8 mouse cellular contexts compared by ENCODE assay signal in genomic region chr12:101957942-101958544, GRCm38 (mm10). TPM values are rescaled to one million over a fixed set of nuclear protein-coding genes. Genes with fewer than 3 reads are reported as not detected.
DNase-seq lines count a peak whose midpoint lies in the region; ATAC-seq lines count a peak whose summit lies in the region.

Atxn3 (minus strand) TSS chr12:101958246.

- no peaks in the 10 kb centered on the region for H3K36me3 ChIP-seq in heart, embryonic 14.5 days (ENCODE audit: control insufficient read depth, insufficient read depth, low read length)
- no peaks in the 10 kb centered on the region for H3K36me3 ChIP-seq in liver, embryonic 13.5 days
- H3K36me3 ChIP-seq in stomach, embryonic 16.5 days (ENCODE audit: control insufficient read depth, insufficient read depth, low read length): no peaks in the 10 kb centered on the region

- no peaks in the 10 kb centered on the region for H3K27me3 ChIP-seq in heart, embryonic 14.5 days (ENCODE audit: control insufficient read depth, insufficient read depth, low read length)
- no peaks in the 10 kb centered on the region for H3K27me3 ChIP-seq in liver, embryonic 13.5 days
- H3K27me3 ChIP-seq in stomach, embryonic 16.5 days (ENCODE audit: control insufficient read depth, insufficient read depth, low read length): no peaks in the 10 kb centered on the region

- peak within 1 kb of the TSS; percentile 83 to 100 for H3K4me3 ChIP-seq in heart, embryonic 14.5 days (ENCODE audit: control insufficient read depth in 1 of 2, insufficient read depth in 1 of 2, low read depth in 1 of 2, low read length in 2 of 2)
- peak within 1 kb of the TSS; percentile 94 for H3K4me3 ChIP-seq in liver, embryonic 13.5 days (replicated peaks)
- peak within 1 kb of the TSS; percentile 95 for H3K4me3 ChIP-seq in stomach, embryonic 16.5 days (replicated peaks; ENCODE audit: low read length)

- under 1% methylated on average over 53 of the region's 54 CpGs for WGBS in heart, embryonic 14.5 days
- under 1% methylated on average over 53 of the region's 54 CpGs for WGBS in liver, embryonic 13.5 days (ENCODE audit: insufficient replicate concordance)
- WGBS in stomach, embryonic 16.5 days: under 1% methylated on average over 53 of the region's 54 CpGs

- ATAC-seq in erythroid progenitor cell, adult 5-6 weeks (replicated peaks; ENCODE audit: low FRiP score, poor library complexity, severe bottlenecking): peak; percentile 99
- ATAC-seq in heart, embryonic 14.5 days (ENCODE audit: insufficient number of reproducible peaks, insufficient read depth, low FRiP score, low read depth): peak; percentile 99
- peak; percentile 96 for ATAC-seq in liver, embryonic 13.5 days (ENCODE audit: low read depth)
- ATAC-seq in stomach, embryonic 16.5 days (ENCODE audit: insufficient read depth, low FRiP score): peak; percentile 99

- peak within 1 kb of the TSS; percentile 88 for H3K9ac ChIP-seq in heart, embryonic 14.5 days (ENCODE audit: low read length)
- H3K9ac ChIP-seq in liver, embryonic 13.5 days: peak within 1 kb of the TSS; percentile 91
- peak within 1 kb of the TSS; percentile 89 for H3K9ac ChIP-seq in stomach, embryonic 16.5 days (ENCODE audit: low read length)

- peaks cover 0 to 10% of the 10 kb centered on the region in 2 experiments; a peak in 2 of 4 replicates for H3K4me1 ChIP-seq in heart, embryonic 14.5 days (ENCODE audit: control insufficient read depth in 2 of 2, insufficient read depth in 2 of 2, low read length in 2 of 2)
- peaks cover 26% of the 10 kb centered on the region for H3K4me1 ChIP-seq in liver, embryonic 13.5 days (replicated peaks)
- peaks cover 9% of the 10 kb centered on the region for H3K4me1 ChIP-seq in stomach, embryonic 16.5 days (ENCODE audit: control insufficient read depth, insufficient read depth, low read length)

- no peaks in the 10 kb centered on the region for H3K9me3 ChIP-seq in heart, embryonic 14.5 days (ENCODE audit: control insufficient read depth, low read length)
- H3K9me3 ChIP-seq in liver, embryonic 13.5 days (replicated peaks): no peaks in the 10 kb centered on the region
- no peaks in the 10 kb centered on the region for H3K9me3 ChIP-seq in stomach, embryonic 16.5 days (replicated peaks; ENCODE audit: control insufficient read depth, low read length)

- H3K27ac ChIP-seq in heart, embryonic 14.5 days (replicated peaks in 1 of 2; ENCODE audit: control insufficient read depth in 1 of 2, insufficient read depth in 1 of 2, low read depth in 2 of 2, low read length in 2 of 2): peak within 1 kb of the TSS; percentile 49 to 58; a peak in 3 of 4 replicates
- peak within 1 kb of the TSS; percentile 82 for H3K27ac ChIP-seq in liver, embryonic 13.5 days
- H3K27ac ChIP-seq in stomach, embryonic 16.5 days (ENCODE audit: low read length): peak within 1 kb of the TSS; percentile 73

- DNase-seq in CD4-positive helper T cell, adult 2 months (ENCODE audit: low read depth, low spot score): peak; percentile 97
- peak; percentile 92 for DNase-seq in brain, embryonic 18.5 days (ENCODE audit: low read depth, low spot score)
- DNase-seq in kidney, postnatal 14 days: peak; percentile 98
- DNase-seq in liver, embryonic 13.5 days: peak; percentile 92
- peak; percentile 97 for DNase-seq in neural tube, embryonic 10.5 days (ENCODE audit: extremely low spot score, low spot score)

- peak within 1 kb of the TSS; percentile 68 for H3K4me2 ChIP-seq in heart, embryonic 14.5 days (ENCODE audit: low read length)
- peak within 1 kb of the TSS; percentile 82 for H3K4me2 ChIP-seq in liver, embryonic 13.5 days
- H3K4me2 ChIP-seq in stomach, embryonic 16.5 days (ENCODE audit: low read depth, low read length): peak within 1 kb of the TSS; percentile 76

RNA-seq across cellular contexts. Expression of gene Atxn3, which starts in this region (rescaled TPM):
- total RNA-seq in erythroid progenitor cell, adult 5-6 weeks (2015; ENCODE audit: low replicate concordance): 9.7 and 10.5 TPM in 2 replicates
- 15.1 and 15.7 TPM in 2 replicates for total RNA-seq in erythroid progenitor cell, adult 5-6 weeks (2017; ENCODE audit: low replicate concordance)
- 8.8 and 10.2 TPM in 2 replicates for polyA plus RNA-seq in heart, embryonic 14.5 days (2014; fragmentation: Nextera tagmentation; extraction: Ambion mirVana)
- 10.5 and 16.8 TPM in 2 replicates for polyA plus RNA-seq in liver, embryonic 13.5 days (2015; fragmentation: Nextera tagmentation; extraction: Ambion mirVana)
- 14.9 and 15.4 TPM in 2 replicates for polyA plus RNA-seq in stomach, embryonic 16.5 days (2015; fragmentation: Nextera tagmentation; extraction: Ambion mirVana)

Comparison
In these comparisons a context has a peak if more than half of its experiments do, and no peak if none do; other contexts are left out.
1. Peak in every context shown above with its lines: DNase-seq, ATAC-seq, H3K4me3 ChIP-seq and H3K27ac ChIP-seq.